Mouse (Mus musculus) T-helper 1 cell (primary cell): ENCODE results near the gene Tmco1.

Source experiments
- in situ Hi-C: fragments of 300-600 bp; cut with MboI, MseI; formaldehyde crosslinking; loops from one replicate; pipeline ENCODE4 v1.15.1; 2025; ENCODE audit warnings: high pct_unique_total_duplicates

The Tmco1 gene

GRCm38 (mm10) chr1:167366621-167367020, 58.4 kb downstream of the Tmco1 start:
- in situ Hi-C loops: no loop called here

- in situ Hi-C loops: no loop called here
These were observed 59.8 kb downstream of the Tmco1 start for GRCm38 (mm10) chr1:167368018-167368417.

GRCm38 (mm10) chr1:167368513-167368912, 60.3 kb downstream of the Tmco1 start:
- in situ Hi-C loops: no loop called here

- in situ Hi-C loops: no loop called here
These were observed 61.7 kb downstream of the Tmco1 start for GRCm38 (mm10) chr1:167369905-167370304.

- in situ Hi-C loops: no loop called here
These were observed 64.6 kb downstream of the Tmco1 start for GRCm38 (mm10) chr1:167372739-167373138.

- in situ Hi-C loops: no loop called here
These were observed 66.0 kb downstream of the Tmco1 start for GRCm38 (mm10) chr1:167374003-167374784.

GRCm38 (mm10) chr1:167374942-167375341, 66.8 kb downstream of the Tmco1 start:
- in situ Hi-C loops: no loop called here

- in situ Hi-C loops: no loop called here
These were observed 69.8 kb downstream of the Tmco1 start for GRCm38 (mm10) chr1:167378019-167378418.

GRCm38 (mm10) chr1:167379751-167380150, 71.6 kb downstream of the Tmco1 start:
- in situ Hi-C loops: no loop called here

- in situ Hi-C loops: no loop called here
These were observed 72.0 kb downstream of the Tmco1 start for GRCm38 (mm10) chr1:167380223-167380622.

GRCm38 (mm10) chr1:167381050-167382015, 73.2 kb downstream of the Tmco1 start:
- in situ Hi-C loops: no loop called here

- in situ Hi-C loops: no loop called here
These were observed 74.1 kb downstream of the Tmco1 start for GRCm38 (mm10) chr1:167382316-167382715.

GRCm38 (mm10) chr1:167382763-167383162, 74.6 kb downstream of the Tmco1 start:
- in situ Hi-C loops: no loop called here

GRCm38 (mm10) chr1:167383178-167383577, 75.0 kb downstream of the Tmco1 start:
- in situ Hi-C loops: no loop called here
